Mouse (Mus musculus) neural tube, embryonic 14.5 days (tissue): ENCODE measurements around the gene Hlx. TPM values are rescaled to one million over a fixed set of nuclear protein-coding genes. Genes with fewer than 3 reads are reported as not detected.

ENCODE experiments used
- ATAC-seq: fragments of 200-750 bp; cut with Nextera tagmentation; 2 replicates; pipeline ENCODE4 v1.8.0; 2017; ENCODE audit warnings: low read depth, mild to moderate bottlenecking, moderate TSS enrichment, moderate library complexity
- H3K27ac ChIP-seq: fragments of 300-500 bp; sonication (generic); 2 replicates; pipeline ENCODE4 v1.5.1; 2014; ENCODE audit warnings: low read depth, mild to moderate bottlenecking, control low read depth, low read length, moderate library complexity, mixed read lengths
- H3K27me3 ChIP-seq: fragments of 300-500 bp; sonication (generic); 2 replicates; pipeline ENCODE4 v1.6.1; 2014; ENCODE audit warnings: low read length; ENCODE audit not compliant: control insufficient read depth, insufficient read depth
- H3K36me3 ChIP-seq: fragments of 300-500 bp; sonication (generic); 2 replicates; pipeline ENCODE4 v1.6.1; 2014; ENCODE audit warnings: low read length, mixed read lengths; ENCODE audit not compliant: control insufficient read depth, insufficient read depth
- H3K4me1 ChIP-seq: fragments of 300-500 bp; sonication (generic); 2 replicates; pipeline ENCODE4 v1.6.1; 2014; ENCODE audit warnings: low read length; ENCODE audit not compliant: control insufficient read depth, insufficient read depth
- H3K4me2 ChIP-seq: fragments of 300-500 bp; sonication (generic); 2 replicates; pipeline ENCODE4 v1.6.1; 2014; ENCODE audit warnings: mild to moderate bottlenecking, low read depth, low read length, control low read depth
- H3K4me3 ChIP-seq: fragments of 300-500 bp; sonication (generic); 2 replicates; pipeline ENCODE4 v1.5.1; 2014; ENCODE audit warnings: low read depth, low read length, control low read depth, mixed read lengths
- H3K9ac ChIP-seq: fragments of 300-500 bp; sonication (generic); replicated peaks from 2 replicates; pipeline ENCODE4 v1.6.1; 2014; ENCODE audit warnings: low read depth, mild to moderate bottlenecking, control low read depth, low read length, mixed read lengths
- H3K9me3 ChIP-seq: fragments of 300-500 bp; sonication (generic); 2 replicates; pipeline ENCODE4 v1.6.1; 2016; ENCODE audit warnings: low read length; ENCODE audit not compliant: control insufficient read depth
- WGBS: fragments of 180-500 bp; shearing (Covaris S2); extraction: QIAGEN DNeasy Blood & Tissue Kit; methylation state at CpG from one replicate; pipeline ENCODE4 v1.1.7; 2014; 5-methylcytosine and 5-hydroxymethylcytosine counted together
- polyA plus RNA-seq: library from polyadenylated mRNA; unstranded; fragments of >200 nt; fragmentation: Nextera tagmentation; extraction: Ambion mirVana; gene quantifications from 2 replicates; pipeline ENCODE4 v1.2.1, GENCODE M21; 2014

Gene Hlx
- 1.6 and 2.2 TPM in 2 replicates for polyA plus RNA-seq

- Histone ChIP-seq H3K27ac (no peak within 1 kb of the TSS), H3K9ac (peak within 1 kb of the TSS; percentile 44; the same call in 1 of the 2 replicates), H3K9me3 (no peaks in the 10 kb centered on the region), H3K4me3 (peak within 1 kb of the TSS; percentile 33), H3K4me1 (0 out of 2 replicates have a peak, but pooled peaks cover 7% of the 10 kb centered on the region), H3K4me2 (peak within 1 kb of the TSS; percentile 51), H3K36me3 (no peaks in the 10 kb centered on the region), H3K27me3 (peaks cover 48% of the 10 kb centered on the region)
- WGBS: under 1% methylated on average over 31 of the region's 32 CpGs
- peak; percentile 75; the same call in 1 of the 2 replicates for ATAC-seq
Measured at GRCm38 (mm10) chr1:184732556-184733049, at the start of gene Hlx. Hlx (minus strand) TSS chr1:184732619.

- Histone ChIP-seq H3K9me3 (no peaks in the 10 kb centered on the region), H3K27ac (no peak overlapping the region), H3K9ac (no peak overlapping the region), H3K4me2 (no peak overlapping the region), H3K4me3 (no peak overlapping the region), H3K27me3 (no peaks in the 10 kb centered on the region), H3K4me1 (no peaks in the 10 kb centered on the region), H3K36me3 (no peaks in the 10 kb centered on the region)
- WGBS: 68% methylated on average over 14 of the region's 14 CpGs
- ATAC-seq: no peak
Measured at GRCm38 (mm10) chr1:184782161-184782513, 49.7 kb upstream of the Hlx start.

GRCm38 (mm10) chr1:184781286-184782160 is 49.1 kb upstream of the Hlx start:
- Histone ChIP-seq H3K27ac (no peak overlapping the region), H3K36me3 (no peaks in the 10 kb centered on the region), H3K27me3 (no peaks in the 10 kb centered on the region), H3K4me3 (no peak overlapping the region), H3K4me1 (no peaks in the 10 kb centered on the region), H3K9ac (no peak overlapping the region), H3K4me2 (no peak overlapping the region), H3K9me3 (no peaks in the 10 kb centered on the region)
- WGBS: 78% methylated on average over 10 of the region's 10 CpGs
- no peak for ATAC-seq

- H3K4me2 ChIP-seq: no peak overlapping the region
- H3K9ac ChIP-seq: no peak overlapping the region
- H3K9me3 ChIP-seq: no peaks in the 10 kb centered on the region
- WGBS: 93% methylated on average over 6 of the region's 6 CpGs
- H3K27me3 ChIP-seq: no peaks in the 10 kb centered on the region
- H3K36me3 ChIP-seq: no peaks in the 10 kb centered on the region
- H3K27ac ChIP-seq: no peak overlapping the region
- no peak for ATAC-seq
- no peaks in the 10 kb centered on the region for H3K4me1 ChIP-seq
- no peak overlapping the region for H3K4me3 ChIP-seq
Measured at GRCm38 (mm10) chr1:184778157-184778556, 45.7 kb upstream of the Hlx start.

- H3K27me3 ChIP-seq: no peaks in the 10 kb centered on the region
- no peaks in the 10 kb centered on the region for H3K36me3 ChIP-seq
- H3K4me1 ChIP-seq: no peaks in the 10 kb centered on the region
- H3K4me3 ChIP-seq: no peak overlapping the region
- no peak overlapping the region for H3K27ac ChIP-seq
- H3K9ac ChIP-seq: no peak overlapping the region
- H3K9me3 ChIP-seq: no peaks in the 10 kb centered on the region
- no peak for ATAC-seq
- WGBS: 38% methylated on average over 22 of the region's 22 CpGs
- no peak overlapping the region for H3K4me2 ChIP-seq
Measured at GRCm38 (mm10) chr1:184777061-184777795, 44.8 kb upstream of the Hlx start.

- WGBS: 57% methylated on average over 9 of the region's 9 CpGs
- H3K27me3 ChIP-seq: no peaks in the 10 kb centered on the region
- no peak overlapping the region for H3K9ac ChIP-seq
- H3K27ac ChIP-seq: no peak overlapping the region
- H3K36me3 ChIP-seq: no peaks in the 10 kb centered on the region
- H3K4me2 ChIP-seq: no peak overlapping the region
- H3K4me1 ChIP-seq: no peaks in the 10 kb centered on the region
- ATAC-seq: no peak
- H3K4me3 ChIP-seq: no peak overlapping the region
- H3K9me3 ChIP-seq: no peaks in the 10 kb centered on the region
Measured at GRCm38 (mm10) chr1:184775289-184775688, 42.9 kb upstream of the Hlx start.

- H3K4me1 ChIP-seq: no peaks in the 10 kb centered on the region
- no peaks in the 10 kb centered on the region for H3K27me3 ChIP-seq
- WGBS: 12% methylated on average over 9 of the region's 9 CpGs
- ATAC-seq: no peak
- no peak overlapping the region for H3K9ac ChIP-seq
- no peak overlapping the region for H3K27ac ChIP-seq
- no peak overlapping the region for H3K4me3 ChIP-seq
- no peaks in the 10 kb centered on the region for H3K36me3 ChIP-seq
- no peak overlapping the region for H3K4me2 ChIP-seq
- H3K9me3 ChIP-seq: no peaks in the 10 kb centered on the region
Measured at GRCm38 (mm10) chr1:184771891-184772249, 39.5 kb upstream of the Hlx start.

- Histone ChIP-seq H3K4me2 (no peak overlapping the region), H3K4me3 (no peak overlapping the region), H3K36me3 (no peaks in the 10 kb centered on the region), H3K9me3 (no peaks in the 10 kb centered on the region), H3K9ac (no peak overlapping the region), H3K27me3 (no peaks in the 10 kb centered on the region), H3K27ac (no peak overlapping the region), H3K4me1 (no peaks in the 10 kb centered on the region)
- ATAC-seq: peak; percentile 34; the same call in 1 of the 2 replicates
- WGBS: 26% methylated on average over 18 of the region's 18 CpGs
Measured at GRCm38 (mm10) chr1:184771202-184771890, 38.9 kb upstream of the Hlx start.
